18 mouse cellular contexts compared by ENCODE assay signal in genomic region chr2:139114523-139114922, GRCm38 (mm10).
"Had no signal": no experiment of that assay in that cellular context is flagged by ENCODE, and none has a peak within 500 bp of the region (broad histone marks: within the 10 kb centered on the region; RNA-seq: fewer than 3 reads in every experiment).

No protein-coding gene starts in this region.

- H3K36me3 ChIP-seq: liver, embryonic 15.5 days; lung, embryonic 15.5 days; midbrain, embryonic 12.5 days; midbrain, embryonic 15.5 days; neural tube, embryonic 12.5 days; stomach, embryonic 15.5 days had no signal

- H3K27me3 ChIP-seq: liver, embryonic 15.5 days; lung, embryonic 15.5 days; megakaryocyte, embryonic 14.5 days; midbrain, embryonic 12.5 days; midbrain, embryonic 15.5 days; neural tube, embryonic 12.5 days; stomach, embryonic 15.5 days had no signal

- H3K27ac ChIP-seq: liver, embryonic 15.5 days; lung, embryonic 15.5 days; macrophage; midbrain, embryonic 12.5 days; midbrain, embryonic 15.5 days; neural tube, embryonic 12.5 days; stomach, embryonic 15.5 days; stomach, postnatal 0 days had no signal

- H3K9me3 ChIP-seq: liver, embryonic 15.5 days; lung, embryonic 15.5 days; midbrain, embryonic 12.5 days; midbrain, embryonic 15.5 days; neural tube, embryonic 12.5 days; stomach, embryonic 15.5 days had no signal

- H3K4me3 ChIP-seq: liver, embryonic 15.5 days; lung, embryonic 15.5 days; megakaryocyte, embryonic 14.5 days; midbrain, embryonic 12.5 days; midbrain, embryonic 15.5 days; neural tube, embryonic 12.5 days; stomach, embryonic 15.5 days had no signal

- DNase-seq: liver, postnatal 0 days; lung, adult 2 months; lung, postnatal 14 days; lung, postnatal 36 days; right cerebral cortex, postnatal 14 days; thymus, adult 2 months; thymus, postnatal 25 days; thymus, postnatal 4 days had no signal

- H3K9ac ChIP-seq: liver, embryonic 15.5 days; liver, postnatal 0 days; lung, embryonic 15.5 days; midbrain, embryonic 12.5 days; midbrain, embryonic 15.5 days; neural tube, embryonic 12.5 days; stomach, embryonic 15.5 days had no signal

- H3K4me1 ChIP-seq: liver, embryonic 15.5 days; lung, embryonic 15.5 days; megakaryocyte, embryonic 14.5 days; midbrain, embryonic 12.5 days; midbrain, embryonic 15.5 days; neural tube, embryonic 12.5 days; stomach, embryonic 15.5 days had no signal

- H3K4me2 ChIP-seq: liver, embryonic 15.5 days; lung, embryonic 15.5 days; midbrain, embryonic 12.5 days; midbrain, embryonic 15.5 days; neural tube, embryonic 12.5 days; stomach, embryonic 15.5 days had no signal

- ATAC-seq: liver, postnatal 0 days; lung, postnatal 0 days; midbrain, embryonic 15.5 days had no signal
